Mouse (Mus musculus) cerebellum, adult 9-11 months (tissue): ENCODE data around the gene Fam169b.
"Not testable (repeated sequence)": the region's sequence is repeated elsewhere in the genome, so short reads cannot be mapped to it uniquely, and the experiment has no call there.

Source experiments
- DNase-seq: peaks from one replicate; pipeline ENCODE4 v3.0.0; 2022

Gene Fam169b

DNA sequence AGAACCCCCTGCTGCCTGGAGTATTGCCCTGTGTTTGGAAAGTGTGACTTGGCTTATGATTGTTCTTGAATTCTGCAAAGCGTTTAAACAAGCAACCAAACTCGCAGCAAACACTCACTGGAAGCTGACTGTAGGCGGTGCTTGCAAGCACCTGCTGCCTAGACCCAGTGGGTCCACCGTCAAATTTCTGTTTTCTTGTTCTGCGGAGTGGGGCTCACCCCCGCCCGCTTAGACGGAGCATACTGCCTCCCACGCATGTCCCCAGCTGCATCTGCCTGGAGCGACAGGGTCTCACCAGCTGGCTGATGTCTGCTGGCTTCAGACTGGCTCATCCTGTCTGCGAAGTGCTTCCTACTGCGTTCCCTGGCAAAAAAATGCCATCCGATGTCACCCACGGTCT lies 9.1 kb upstream of the Fam169b start:
- no peak for DNase-seq

DNA sequence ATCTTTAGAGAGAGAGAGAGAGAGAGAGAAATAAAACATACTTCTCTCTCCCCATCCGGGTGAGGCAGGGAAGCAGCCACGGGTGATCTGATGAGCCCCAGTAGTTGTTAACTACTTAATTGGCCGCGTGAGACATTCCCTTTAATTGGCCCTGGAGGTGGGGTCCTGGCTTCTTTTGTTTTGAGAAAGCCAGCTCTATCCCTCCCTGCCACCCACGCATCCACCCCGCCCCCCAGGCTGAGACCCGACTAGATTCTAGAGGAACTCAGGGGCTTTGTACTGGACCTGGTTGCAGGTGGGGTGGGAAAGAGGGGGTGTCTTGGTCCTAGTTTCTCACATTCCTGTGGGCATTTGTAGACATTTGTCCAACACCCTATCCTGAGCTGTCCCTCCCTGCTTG lies 8.2 kb upstream of the Fam169b start:
- DNase-seq: no peak

DNA sequence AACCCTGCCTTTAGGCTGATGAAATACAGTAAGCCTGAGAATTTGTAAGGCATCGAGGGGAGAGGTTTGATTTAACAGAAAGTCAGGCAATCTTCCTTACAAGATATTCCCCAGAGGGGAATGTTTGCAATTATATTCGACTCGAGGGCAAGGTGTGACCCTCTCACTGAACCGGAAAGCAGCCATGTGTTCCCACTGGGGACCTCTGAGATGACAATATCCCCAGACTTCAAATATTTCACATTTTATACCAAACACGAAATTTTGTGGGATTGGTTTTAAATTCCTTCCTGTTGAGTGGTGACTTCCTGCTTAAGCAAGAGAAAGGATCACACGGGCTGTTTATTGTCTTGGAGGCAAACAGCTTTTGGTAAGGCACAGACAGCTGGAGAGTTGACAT lies 6.9 kb upstream of the Fam169b start:
- no peak for DNase-seq

DNA sequence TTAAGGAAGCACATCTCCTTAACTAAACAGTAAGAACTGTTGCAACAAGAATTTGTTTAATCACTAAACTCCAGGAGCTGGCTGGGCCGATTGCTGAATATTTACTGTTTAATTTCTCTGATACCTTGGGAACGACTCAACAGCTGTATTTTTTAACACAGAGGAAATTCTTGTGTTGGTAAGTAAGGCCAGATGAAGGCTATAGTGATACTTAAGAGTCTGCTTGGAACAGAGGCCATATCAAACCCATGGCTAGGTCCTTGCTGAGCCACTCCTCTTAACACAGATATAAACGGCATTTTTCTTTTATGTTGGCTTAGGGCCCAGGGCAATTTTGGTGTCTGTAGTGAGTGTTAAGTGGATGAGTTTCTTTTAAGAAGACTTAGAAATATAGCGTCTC lies 3.1 kb upstream of the Fam169b start:
- no peak for DNase-seq

DNA sequence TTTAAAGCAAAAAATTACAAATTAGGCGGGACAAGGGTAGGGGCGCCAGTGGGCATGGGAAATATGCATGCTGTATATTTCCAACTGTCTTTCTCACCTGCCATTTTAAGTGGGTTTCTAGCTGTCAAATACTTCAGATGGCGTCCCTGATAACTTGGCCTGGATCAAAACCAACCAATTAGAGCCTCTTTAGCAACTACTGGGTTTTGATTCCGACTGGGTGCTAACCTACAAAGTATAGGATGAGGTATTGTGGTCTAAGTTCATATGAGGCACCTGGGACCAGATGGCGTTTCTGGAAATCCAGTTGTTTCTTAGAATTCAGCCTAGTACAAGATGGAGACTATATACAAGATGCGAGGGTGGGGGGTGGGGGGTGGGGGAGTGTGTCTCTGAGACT lies 1.8 kb upstream of the Fam169b start:
- DNase-seq: no peak

DNA sequence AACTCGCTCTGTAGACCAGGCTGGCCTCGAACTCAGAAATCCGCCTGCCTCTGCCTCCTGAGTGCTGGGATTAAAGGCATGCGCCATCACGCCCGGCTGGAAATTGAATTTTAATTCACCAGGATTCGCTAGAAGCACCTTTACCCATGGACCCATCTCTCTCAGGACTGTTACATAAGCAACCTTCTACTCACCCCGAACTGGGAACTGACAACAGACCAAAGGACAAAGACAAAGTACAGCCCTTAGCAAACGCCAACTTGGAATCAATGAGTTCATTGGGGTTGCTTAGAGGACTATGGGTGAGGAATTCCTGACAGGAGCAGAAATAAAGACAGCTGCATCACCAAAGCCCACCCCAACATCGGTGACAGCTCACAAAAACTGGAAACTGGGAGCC lies 1.0 kb upstream of the Fam169b start:
- DNase-seq: no peak

DNA sequence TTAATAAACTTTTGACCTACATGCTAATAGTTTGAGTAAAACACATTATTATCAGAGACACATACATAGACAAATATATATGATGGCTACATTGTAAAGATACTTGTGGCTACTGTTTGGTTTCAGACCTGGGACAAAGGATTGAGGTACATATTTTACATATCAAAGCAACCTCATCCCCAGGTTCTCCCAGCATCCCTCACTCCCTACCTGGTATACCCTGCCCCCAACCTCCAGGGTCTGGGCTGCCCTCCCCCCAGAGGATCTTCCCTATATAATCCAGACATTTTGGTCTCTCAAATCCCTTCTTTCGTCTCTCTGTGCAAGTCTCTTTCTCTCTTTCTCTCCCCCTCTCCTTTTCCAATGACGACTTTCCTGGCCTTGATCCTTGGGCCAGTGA lies 579 bp downstream of the Fam169b start:
- DNase-seq: no peak

DNA sequence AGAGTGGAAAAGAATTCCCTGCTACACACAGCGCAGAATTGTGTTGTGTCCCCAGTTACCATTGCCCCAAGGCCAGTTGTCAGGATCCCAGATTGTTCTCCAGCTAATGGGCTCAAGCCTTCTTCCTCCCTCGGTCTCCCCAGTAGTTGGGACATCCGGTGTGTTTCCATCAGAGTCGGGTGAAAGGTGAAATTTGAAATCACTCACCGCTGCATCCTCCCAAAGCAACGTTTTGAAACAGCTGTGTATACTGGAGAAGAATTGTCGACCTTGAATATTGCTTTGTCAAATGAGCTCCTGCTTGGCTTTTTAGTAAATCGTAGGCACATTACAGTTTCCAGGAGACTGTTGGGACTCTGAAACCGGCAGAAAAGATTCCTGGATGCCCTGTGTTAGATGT lies 1.3 kb downstream of the Fam169b start:
- no peak for DNase-seq

DNA sequence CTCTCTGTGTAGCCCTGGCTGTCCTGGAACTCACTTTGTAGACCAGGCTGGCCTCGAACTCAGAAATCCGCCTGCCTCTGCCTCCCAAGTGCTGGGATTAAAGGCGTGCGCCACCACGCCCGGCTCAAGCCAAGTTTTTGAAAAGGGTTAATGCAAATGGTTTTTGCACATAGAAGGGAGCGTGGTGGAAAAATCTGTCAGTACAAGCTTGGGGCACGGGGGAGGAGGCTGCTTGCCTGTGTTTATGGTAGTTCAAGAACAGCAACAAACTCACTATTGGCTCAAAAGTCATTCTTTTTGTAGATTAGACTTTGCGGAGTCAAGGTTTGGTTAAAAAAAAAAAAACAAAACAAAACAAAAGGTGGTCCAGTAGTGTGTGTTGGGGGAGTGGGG lies 1.8 kb downstream of the Fam169b start:
- not testable (repeated sequence) for DNase-seq

DNA sequence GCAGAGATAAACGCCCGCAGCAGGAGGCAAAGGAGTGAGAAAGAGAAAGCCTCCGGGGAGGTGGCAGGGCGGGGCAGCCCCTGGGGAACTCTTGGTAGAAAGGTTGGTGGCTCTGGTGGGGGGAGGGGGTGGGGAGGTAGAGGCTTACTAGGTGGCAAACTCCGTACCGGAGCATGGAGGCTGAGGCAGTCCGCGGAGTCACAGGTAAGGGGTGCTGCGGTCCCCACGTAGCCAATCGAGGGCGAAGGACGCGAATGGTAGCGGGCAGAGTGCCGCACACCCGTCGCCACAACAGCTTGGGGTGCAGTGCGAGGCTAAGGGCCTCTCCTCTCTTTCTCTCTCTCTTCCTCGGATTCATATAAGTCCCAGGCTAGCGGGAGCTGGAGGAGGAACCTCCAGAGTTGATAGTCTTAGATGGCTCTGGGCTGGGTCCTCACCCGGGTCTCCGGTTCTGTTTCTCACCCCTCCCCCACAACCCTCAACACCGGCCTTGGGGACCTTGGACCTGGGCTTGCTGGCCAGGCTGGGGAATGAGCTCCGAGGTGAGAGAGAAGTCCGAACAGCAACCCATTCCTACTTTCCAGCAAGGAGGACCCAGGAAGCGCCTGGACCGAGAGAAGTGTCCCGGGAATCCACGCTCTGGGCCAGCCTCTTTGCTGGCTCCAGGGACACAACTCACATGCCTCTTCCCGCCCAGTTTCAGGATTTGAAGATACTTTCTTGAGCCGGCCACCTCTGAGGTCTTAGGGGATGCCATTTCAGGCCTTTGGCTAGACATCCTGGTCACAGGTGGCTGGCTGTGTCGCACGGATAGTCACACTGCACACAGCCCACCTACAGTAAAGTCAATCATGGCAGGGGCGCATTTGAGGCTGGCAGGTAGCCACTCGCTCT lies 2.4 kb downstream of the Fam169b start:
- DNase-seq: no peak

DNA sequence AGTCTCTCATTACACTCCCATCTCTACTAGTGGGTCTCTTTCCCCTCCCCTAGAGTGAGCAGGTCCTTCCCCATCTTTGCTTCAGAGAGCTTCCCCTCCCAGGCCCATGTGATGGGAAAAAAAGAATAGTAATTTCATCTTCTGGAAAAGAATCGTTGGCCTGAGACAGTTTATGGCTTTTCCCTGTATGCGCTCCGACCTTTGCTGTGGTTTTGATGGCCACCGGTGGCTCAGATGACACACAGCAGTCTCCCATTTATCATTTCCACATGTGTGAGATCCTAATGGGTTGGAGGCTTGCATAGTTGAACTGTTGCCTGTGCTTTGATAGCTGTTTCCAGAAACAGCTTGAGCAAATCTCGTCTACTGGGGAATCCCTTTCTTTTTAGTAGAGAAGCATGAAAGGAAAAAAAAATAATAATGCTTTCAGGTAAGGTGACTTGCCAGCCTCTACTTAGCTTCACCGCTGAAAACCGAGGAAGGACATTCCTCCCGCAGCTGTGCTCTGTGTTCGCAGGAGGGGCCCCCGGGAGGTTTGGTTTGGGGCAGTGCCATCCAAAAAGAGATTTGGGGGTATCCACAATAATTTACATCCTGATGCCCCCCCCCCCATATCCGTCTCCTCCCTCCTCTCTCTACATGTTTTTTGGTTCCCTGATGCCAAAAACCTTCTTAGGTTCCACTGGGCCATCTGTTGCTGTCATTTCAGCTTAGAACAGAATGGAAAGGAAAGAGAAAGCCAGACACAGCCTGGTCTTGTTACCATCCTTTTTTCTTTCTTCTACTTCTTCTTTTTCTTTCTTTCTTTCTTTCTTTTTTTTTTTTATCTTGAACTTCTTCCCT lies 3.6 kb downstream of the Fam169b start:
- DNase-seq: no peak

DNA sequence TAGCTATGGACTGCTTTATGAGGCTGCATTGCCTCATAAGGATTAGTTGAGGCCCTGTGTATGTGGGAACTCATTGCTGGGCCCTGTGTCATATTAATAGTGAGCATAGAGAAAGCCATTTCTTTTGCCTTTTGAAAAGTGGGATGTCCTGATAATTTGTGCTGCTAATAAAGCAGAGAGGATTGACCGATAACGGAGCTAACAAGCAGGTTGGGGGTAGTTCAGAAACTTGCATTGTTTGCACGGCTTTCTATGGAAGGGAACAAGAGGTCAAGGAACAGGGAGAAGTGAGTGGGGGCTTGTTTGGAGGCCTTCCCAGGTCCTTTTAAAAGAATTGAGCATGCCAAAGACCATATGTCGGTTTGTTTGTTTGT lies 4.2 kb downstream of the Fam169b start:
- DNase-seq: no peak

DNA sequence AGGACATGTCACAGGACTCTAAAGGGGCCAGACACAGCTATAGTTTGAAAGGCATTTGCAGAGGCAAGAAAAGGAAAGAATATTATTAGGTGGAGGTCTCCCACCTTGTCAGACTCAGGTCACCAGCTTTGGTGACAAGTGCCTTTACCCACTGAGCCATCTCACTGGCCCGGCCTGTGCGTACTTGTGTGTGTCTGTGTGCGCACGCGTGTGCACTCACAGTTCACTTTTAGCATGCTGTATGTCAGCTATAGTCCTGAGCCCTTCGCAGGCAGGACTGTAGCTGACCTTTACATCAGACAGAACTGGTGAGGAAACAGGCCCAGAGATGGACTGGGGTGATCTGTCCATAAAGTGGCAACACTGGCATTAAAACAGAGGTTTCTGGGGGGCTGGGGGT lies 4.7 kb downstream of the Fam169b start:
- DNase-seq: no peak

DNA sequence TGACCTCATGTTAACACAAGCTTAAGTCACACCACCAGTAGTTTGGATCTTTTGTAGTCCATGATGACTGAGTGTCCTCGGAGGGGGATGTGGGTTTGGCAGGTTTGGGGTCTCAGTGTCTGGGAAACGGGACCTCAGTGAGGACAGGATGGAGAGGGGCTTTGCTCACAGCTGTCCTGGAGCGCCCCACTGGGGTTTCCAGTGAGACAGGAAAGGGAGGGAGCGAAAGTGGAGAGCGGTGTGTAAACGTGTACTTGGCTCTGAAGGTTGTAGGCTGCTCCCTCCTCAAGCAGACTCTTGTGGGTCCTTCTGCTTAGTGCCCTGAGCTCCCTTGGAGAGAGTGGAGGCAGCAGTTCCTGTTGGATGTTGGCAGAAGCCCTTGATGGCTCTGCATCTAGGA lies 5.3 kb downstream of the Fam169b start:
- DNase-seq: no peak

DNA sequence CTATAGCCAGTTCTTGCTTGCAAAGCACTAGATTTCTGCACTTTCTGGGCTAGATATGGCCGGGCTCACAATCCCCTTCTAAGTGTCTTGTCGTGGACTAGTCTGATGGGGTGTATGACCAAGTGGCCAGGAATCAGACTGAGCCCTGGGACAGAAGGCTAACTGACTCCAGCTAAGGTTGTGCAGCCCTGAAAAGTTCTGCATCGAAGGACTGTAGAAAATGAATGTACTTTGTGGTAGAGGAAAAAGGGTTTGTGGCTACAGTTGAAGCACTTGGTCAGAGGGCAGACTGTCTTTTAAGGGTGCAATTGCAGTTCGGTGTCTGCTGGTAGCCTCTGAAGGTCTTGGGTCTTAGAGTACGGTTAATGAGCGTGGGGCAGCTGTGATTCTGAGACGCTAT lies 5.8 kb downstream of the Fam169b start:
- no peak for DNase-seq

DNA sequence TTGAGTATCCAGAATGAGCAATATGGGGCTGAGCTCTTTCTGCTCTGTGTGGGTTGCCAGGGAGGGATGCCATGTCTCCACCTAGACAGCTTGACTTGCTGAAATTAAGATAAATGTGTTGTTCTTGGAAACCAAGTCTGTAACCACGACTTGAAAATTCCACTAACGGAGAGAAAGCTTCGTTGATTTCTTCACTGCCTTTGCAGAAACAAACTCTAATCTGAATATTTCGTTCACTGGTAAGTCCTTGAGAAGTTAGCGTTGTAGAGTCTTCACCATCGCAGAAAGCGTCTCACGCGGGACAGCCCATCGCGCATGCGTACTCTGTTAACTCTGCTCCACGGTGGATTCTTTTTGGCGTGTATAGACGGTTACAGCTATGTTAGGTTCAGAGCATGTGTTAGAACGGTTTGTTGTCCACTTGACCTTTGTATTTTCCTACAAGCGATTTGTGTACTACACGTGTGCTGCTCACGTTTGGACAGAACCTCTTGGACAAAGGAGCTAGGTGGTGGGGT lies 6.8 kb downstream of the Fam169b start:
- no peak for DNase-seq

DNA sequence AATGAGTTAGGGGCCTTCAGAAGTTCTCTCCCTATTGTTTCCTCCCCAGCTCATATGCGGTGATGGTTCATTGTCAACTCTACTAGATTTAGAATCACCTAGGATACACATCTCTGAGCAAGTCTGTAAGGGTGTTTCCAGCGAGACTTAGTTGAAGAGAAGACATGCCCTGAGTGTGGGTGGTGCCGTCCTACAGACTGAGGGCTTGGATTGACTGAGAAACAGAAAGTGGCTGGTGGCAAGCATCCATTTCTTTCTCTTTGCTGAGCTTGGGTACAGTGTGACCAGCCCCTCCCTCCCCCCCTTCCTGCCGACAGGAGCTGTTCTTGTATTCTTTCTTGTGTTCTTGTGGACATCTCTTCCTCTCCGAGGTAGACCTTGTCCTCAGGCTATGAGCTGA lies 7.7 kb downstream of the Fam169b start:
- no peak for DNase-seq

DNA sequence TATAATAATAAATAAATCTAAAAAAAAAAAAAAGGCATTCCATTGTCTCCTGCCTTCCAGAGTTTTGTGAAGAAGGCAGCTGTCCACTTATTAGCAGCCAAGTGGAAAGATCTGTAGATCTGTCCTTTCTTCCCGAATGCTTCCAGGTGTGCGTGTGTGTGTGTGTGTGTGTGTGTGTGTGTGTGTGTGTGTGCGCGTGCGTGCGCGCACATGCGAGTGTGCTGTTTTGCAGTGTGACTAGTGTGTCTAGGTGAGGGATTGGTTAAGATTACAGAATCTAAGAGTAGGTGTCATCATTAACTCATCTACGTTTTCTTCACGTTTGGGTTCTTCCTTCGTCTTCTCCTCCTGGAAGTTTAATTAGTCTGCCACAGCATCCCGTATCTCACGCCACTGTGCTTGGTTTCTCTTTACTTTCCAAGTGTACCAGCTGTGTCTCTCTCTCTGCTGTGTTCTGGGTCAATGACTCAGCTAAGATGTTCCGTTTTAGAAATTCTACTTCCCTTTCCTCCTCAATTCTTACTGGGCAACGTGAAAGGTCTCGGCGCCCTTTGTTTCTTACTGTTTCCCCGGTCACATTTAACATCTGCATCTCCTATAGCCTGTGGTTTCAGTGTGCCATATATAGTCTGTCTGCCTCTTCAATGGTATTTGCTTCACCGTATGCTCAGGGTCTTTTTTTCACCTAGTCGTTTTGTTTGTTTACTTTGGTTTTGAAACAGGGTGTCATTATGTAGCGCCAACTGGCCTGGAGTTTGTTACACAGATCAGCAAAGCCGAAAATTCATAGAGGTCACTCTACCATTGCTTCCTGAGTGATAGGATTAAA lies 8.9 kb downstream of the Fam169b start:
- no peak for DNase-seq

DNA sequence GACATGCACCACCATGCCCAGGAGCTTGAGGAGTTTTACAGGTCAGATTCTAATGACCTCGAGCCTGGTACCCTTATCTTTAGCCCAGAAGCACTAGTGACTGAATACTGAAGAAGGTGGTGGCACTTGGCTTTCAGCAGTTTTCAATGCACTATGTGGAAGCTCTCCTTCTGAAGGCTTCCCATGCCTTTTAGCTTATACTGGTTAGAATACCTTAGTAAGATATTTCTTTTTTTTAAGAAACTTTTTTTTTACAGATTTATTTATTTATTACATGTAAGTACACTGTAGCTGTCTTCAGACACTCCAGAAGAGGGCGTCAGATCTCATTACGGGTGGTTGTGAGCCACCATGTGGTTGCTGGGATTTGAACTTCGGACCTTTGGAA lies 9.5 kb downstream of the Fam169b start:
- DNase-seq: not testable (repeated sequence)

DNA sequence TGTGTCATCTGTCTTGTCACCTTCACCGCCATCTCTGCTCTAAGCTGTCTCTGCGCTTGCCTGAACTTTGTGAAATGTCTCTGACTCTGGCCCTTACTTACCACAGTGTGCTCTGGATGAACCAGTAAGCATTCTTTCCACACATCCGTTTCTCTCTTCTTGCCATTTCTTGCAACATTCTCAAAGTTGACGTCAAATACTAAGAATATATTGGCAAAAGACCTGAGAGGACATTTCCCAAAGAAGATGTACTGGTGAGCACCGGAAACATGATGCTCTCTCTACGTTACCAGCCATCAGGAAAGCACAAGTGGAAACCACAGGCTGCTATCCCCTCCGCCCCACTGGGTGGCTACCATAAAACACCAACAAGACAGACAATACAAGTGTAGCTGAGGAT lies 10.1 kb downstream of the Fam169b start:
- DNase-seq: no peak

DNA sequence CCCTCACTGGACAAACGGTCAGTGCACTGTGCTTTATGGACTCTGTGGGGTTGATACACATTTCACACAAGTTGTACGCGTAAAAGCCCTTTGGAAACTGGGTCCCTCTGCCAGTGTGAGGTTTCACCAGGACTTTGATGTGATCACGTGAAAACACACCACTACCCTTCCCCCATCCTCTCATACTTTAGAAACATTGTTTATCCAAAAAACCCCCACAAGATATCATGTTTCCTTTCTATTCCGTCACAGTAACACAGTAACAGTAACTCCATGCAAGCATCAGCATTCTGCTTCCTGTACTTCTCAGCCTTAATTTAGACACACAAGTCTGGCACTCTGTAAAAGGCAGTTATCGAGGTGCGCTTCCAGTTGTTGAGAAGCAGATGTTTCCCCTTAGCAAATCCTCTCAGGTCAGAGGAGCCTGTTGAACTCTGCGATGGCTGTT lies 12.2 kb downstream of the Fam169b start:
- no peak for DNase-seq

DNA sequence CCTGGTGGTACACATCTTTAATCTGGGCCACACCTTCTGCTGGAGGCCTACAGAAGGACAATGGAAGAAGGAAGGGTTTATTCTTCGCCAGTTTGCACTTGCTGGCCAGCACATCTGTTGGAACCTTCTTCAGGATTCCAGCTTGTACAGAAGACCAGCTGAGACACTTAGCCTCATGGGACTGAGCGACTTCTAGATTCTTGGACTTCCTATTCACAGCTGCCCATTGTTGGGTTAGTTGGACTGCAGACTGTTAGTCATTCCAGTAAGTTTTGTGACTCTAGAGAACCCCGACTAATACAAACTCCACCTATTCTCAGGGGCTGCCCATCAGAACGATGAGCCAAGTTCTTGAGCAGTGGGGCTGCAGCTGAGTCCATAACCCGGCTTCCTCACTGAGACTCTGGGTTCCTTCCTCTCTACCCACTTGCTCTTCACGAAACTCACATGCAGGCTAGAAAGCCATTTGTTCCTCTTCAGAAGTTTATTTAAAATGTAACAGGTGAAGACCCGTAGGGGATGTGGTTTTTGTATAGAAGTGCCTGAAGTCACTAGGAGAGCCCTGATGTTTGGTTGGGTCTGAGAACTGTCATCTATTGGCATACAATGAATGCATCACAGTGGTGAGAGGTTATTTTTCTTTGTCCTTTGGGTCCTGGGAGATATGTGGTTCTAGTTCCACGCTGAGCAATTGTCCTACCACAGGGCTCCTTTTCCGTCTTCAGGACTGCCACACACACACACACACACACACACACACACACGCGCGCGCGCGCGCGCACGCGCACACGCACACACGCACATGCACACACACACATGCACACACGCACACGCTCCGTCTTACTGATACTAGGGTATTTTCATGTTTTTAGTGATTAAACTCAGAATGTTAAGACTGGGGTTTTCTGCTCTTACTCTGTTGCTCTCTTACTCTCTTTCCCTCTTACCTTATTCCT lies 13.2 kb downstream of the Fam169b start:
- no peak for DNase-seq
